Mouse (Mus musculus) heart, adult 2 months (tissue): ENCODE results near the gene Mdga2.

Experiments
- CTCF ChIP-seq: fragments of 200-600 bp; IDR thresholded peaks from 2 replicates; pipeline ENCODE4 v1.8.1; 2022; ENCODE audit warnings: antibody characterized with exemption, mild to moderate bottlenecking, moderate library complexity
- POLR2A ChIP-seq: fragments of 200-500 bp; IDR thresholded peaks from 2 replicates; pipeline ENCODE4 v1.6.1; 2011; ENCODE audit warnings: mild to moderate bottlenecking, low read depth, low read length, control low read depth; ENCODE audit not compliant: insufficient read depth

- TF ChIP-seq CTCF = no peak
- no peak for TF ChIP-seq POLR2A
These were observed 69.3 kb downstream of the Mdga2 start for GRCm38 (mm10) chr12:67153077-67153476.
